Mouse (Mus musculus): ENCODE results near the gene Pprc1.

Gene Pprc1

GRCm38 (mm10) chr19:46032731-46033510 is 11.8 kb upstream of the Pprc1 start:
- DNase-seq (ENCODE audit: extremely low spot score, low read depth, low spot score) = no peak

GRCm38 (mm10) chr19:46033911-46034310 is 10.8 kb upstream of the Pprc1 start:
- DNase-seq (ENCODE audit: extremely low spot score, low read depth, low spot score) = no peak

- no peak for DNase-seq (ENCODE audit: extremely low spot score, low read depth, low spot score)
Measured at GRCm38 (mm10) chr19:46035971-46036370, 8.7 kb upstream of the Pprc1 start.

DNA sequence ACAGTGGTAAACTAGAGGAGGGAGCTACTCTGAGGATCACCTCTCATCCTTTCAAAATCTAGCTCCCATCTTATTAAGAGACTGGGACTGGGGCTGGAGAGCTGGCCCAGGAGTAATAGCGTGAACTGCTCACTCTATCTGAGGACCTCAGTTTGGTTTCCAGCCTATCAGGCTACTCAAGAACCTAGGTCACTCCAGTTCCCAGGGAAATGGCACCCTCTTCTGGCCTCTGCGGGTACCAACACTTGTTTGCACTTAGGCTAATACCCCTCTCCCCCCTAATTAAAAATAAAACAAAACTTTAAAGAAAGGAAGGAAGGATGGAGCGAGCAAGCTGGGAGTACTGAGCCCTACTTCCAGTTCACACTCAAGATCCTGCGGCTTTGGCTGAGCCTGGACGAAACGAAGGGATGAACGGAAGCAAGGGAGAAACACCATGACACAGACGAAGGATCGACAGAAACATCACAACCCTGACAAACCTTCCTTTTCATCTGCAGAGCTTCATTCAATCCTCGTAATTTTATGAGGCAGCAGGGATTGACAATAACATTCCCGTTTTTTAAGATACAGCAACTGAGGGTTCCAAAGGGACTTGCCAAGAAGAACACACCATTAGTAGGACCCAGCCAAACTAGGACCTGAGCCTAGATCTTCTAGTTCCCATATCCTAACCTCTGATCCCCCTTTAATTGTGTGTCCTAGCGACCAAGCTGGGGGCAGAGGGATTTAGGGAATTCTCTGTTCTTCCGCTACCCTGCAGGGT is 8.0 kb upstream of the Pprc1 start:
- DNase-seq (ENCODE audit: extremely low spot score, low read depth, low spot score) = no peak

- DNase-seq (ENCODE audit: extremely low spot score, low read depth, low spot score) = no peak
Measured at GRCm38 (mm10) chr19:46037243-46037924, 7.3 kb upstream of the Pprc1 start.

- no peak for DNase-seq (ENCODE audit: extremely low spot score, low read depth, low spot score)
Measured at GRCm38 (mm10) chr19:46037925-46038850, 6.5 kb upstream of the Pprc1 start.

GRCm38 (mm10) chr19:46038851-46039260 is 5.8 kb upstream of the Pprc1 start:
- DNase-seq (ENCODE audit: extremely low spot score, low read depth, low spot score) = no peak

DNA sequence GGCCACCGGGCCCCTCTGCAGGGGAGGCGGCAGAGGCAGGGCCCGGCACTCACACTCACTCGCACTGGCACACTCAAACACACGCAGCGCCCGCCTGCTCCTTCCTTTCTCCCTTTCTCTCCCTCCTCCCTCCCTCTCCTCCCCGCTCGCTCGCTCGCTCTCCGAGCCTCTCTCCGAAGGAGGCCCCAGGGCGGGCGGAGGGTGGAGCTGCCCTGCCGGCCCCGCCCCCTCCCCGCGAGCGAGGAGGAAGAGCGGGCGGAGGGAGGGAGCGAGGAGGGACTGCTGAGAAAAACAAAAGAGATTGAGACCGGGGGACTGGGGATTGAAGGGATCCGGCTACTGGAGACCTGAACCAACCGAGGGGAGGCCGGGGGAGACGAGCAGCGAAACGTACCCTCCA is 5.2 kb upstream of the Pprc1 start:
- DNase-seq (ENCODE audit: extremely low spot score, low read depth, low spot score) = no peak

DNA sequence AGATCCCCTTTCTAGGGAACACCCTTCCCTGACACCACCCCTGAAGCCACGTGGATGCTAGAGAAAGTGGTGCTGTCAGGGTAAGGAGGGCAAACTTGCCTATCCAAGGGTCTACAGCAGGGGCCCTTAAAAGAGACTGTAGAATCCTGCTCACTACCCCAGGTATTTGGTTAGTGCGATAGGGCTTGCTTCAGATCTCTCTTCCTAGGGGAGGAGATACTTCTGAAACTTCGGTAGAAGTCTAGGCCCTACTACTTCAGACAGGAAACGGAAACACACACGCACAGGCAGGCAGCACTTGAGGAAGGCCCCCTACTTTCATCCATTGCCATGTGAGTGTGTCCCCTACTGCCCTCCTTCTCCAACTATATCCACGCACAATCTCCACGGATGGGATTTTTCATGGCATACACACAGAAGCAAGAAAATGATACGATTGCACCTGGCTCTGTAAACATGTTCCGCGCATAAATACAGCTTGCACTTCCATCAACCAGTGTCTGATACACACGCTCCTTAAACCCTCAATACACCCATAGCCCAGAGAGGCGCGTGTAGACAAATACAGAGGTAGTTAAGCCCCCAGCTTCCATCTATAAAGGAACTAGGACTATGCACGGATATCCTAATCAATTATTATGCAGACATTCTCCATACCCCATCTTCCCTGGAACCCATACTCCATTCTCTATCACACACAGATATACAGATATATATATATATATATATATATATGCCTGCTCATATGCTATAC is 4.4 kb upstream of the Pprc1 start:
- no peak for DNase-seq (ENCODE audit: extremely low spot score, low read depth, low spot score)

DNA sequence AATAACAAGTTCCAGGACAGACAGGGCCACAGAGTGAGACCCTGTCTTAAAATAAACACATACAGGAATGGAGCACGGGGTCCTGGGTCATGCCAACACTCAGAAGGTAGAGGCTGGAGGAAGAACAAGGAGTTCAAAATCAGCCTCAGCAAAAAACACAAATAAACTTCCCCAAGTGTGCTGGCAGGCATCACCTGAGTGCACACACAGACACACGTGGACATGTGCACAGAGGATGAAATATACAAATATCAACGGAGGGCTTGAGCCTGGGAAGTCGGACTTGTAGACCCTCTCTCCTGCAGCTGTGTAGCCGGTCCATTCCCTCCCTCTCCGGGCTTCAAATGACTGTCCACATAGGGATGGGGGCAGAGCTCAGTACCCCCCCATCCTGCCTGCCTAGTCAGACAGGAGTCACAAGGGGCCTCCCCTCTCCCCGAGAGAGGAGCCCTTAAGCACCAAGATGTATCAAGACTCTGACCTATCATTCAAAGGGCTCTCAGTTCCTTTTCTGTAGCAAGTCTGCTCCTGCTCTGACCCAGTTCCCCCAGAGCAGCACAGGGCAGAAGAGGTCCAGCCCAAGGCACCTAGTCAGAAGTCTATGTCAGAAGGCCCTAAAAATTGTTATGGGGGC is 3.3 kb upstream of the Pprc1 start:
- no peak for DNase-seq (ENCODE audit: extremely low spot score, low read depth, low spot score)

- no peak for DNase-seq (ENCODE audit: extremely low spot score, low read depth, low spot score)
Measured at GRCm38 (mm10) chr19:46041933-46042475, 2.7 kb upstream of the Pprc1 start.

GRCm38 (mm10) chr19:46042476-46043011 is 2.1 kb upstream of the Pprc1 start:
- DNase-seq (ENCODE audit: extremely low spot score, low read depth, low spot score) = no peak

- no peak for DNase-seq (ENCODE audit: extremely low spot score, low read depth, low spot score)
Measured at GRCm38 (mm10) chr19:46043380-46043779, 1.3 kb upstream of the Pprc1 start.

- DNase-seq (ENCODE audit: extremely low spot score, low read depth, low spot score) = no peak
Measured at GRCm38 (mm10) chr19:46044993-46045695, 458 bp downstream of the Pprc1 start, which contains the start of gene Ldb1. Gene Ldb1, minus strand, starts transcription at chr19:46045214.

- DNase-seq (ENCODE audit: extremely low spot score, low read depth, low spot score) = no peak
Measured at GRCm38 (mm10) chr19:46045696-46046311, 1.1 kb downstream of the Pprc1 start.

DNA sequence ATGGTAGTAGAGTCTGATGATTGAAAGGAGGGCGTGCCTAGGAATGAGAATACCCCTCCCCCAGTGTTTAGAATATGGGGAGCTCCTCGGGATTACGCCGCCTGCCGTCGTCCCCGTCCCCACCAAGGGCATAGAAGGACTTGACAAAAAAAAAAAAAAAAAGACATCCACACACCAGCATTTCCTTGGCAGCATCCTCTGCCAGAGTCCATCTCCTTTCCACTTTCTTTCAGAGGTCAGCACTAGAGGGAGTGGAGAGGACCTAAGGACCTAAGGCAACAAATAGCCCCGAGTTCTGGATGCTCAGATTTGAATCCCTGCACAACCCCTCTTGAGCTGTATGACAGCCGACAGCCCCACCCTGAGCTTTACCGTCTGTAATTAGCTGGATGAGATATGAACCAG is 1.9 kb downstream of the Pprc1 start:
- no peak for DNase-seq (ENCODE audit: extremely low spot score, low read depth, low spot score)

DNA sequence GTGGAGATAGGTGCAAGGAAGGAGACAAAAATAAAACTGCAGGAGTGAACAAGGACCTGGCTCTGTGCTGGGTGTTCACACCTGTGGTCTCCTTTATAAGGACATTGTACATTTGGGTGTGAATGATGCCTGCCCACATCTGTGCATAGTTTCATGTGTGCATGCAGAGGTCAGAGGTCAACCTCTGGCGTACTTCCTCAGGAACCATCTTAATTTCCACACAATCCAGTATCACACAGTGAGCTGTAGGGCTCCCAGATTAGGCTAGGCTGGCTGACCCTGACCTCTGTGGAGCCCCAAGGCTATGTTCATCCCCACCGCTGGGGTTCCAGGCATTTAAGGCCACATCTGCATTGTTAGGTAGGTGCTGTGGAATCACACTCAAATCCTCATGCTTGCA is 2.7 kb downstream of the Pprc1 start:
- DNase-seq (ENCODE audit: extremely low spot score, low read depth, low spot score) = no peak

DNA sequence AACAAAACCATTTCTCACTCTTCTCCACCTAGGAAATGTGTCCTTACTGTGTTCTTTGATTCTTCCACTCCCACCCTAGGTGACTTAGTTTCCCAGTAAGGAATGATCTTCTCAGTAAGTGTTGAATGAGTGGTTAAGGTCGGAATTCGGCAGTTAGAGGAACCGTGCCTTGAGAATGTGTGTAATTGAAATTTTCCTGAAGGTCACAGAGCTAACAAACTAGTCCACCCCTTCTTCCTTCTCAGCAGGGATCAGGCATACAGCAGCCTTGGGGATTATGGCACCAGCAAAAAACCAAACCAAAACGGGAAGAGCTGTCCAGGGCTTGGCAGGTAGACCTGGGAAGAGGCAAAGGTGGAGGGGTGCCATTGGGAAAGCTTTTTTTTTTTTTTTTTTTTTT is 4.4 kb downstream of the Pprc1 start:
- DNase-seq (ENCODE audit: extremely low spot score, low read depth, low spot score) = no peak
